Mouse (Mus musculus) intestine, embryonic 14.5 days (tissue): Measurements from ENCODE around the gene Lrch1. TPM values are rescaled to one million over a fixed set of nuclear protein-coding genes. Genes with fewer than 3 reads are reported as not detected.

ENCODE experiments used
- ATAC-seq: fragments of 200-750 bp; cut with Nextera tagmentation; replicated peaks from 2 replicates; pipeline ENCODE4 v1.8.0; 2017; ENCODE audit warnings: low read depth, moderate number of reproducible peaks, moderate TSS enrichment, moderate library complexity; ENCODE audit not compliant: low FRiP score, low TSS enrichment
- DNase-seq: peaks from one replicate; pipeline ENCODE4 v3.0.0-alpha.2; 2018; ENCODE audit warnings: low spot score
- H3K27ac ChIP-seq: fragments of 300-500 bp; sonication (generic); 2 replicates; pipeline ENCODE4 v1.5.1; 2014; ENCODE audit warnings: low read depth, mild to moderate bottlenecking, control low read depth
- H3K27me3 ChIP-seq: fragments of 300-500 bp; sonication (generic); replicated peaks from 2 replicates; pipeline ENCODE4 v1.6.1; 2014; ENCODE audit warnings: low read length, control low read depth; ENCODE audit not compliant: control insufficient read depth, insufficient read depth
- H3K36me3 ChIP-seq: fragments of 300-500 bp; sonication (generic); 2 replicates; pipeline ENCODE4 v1.6.1; 2014; ENCODE audit warnings: low read length, control low read depth; ENCODE audit not compliant: control insufficient read depth, insufficient read depth
- H3K4me1 ChIP-seq: fragments of 300-500 bp; sonication (generic); replicated peaks from 2 replicates; pipeline ENCODE4 v1.6.1; 2014; ENCODE audit warnings: low read length, control low read depth, mixed read lengths; ENCODE audit not compliant: control insufficient read depth, insufficient read depth
- H3K4me2 ChIP-seq: fragments of 300-500 bp; sonication (generic); 2 replicates; pipeline ENCODE4 v1.6.1; 2014; ENCODE audit warnings: low read length
- H3K4me3 ChIP-seq: fragments of 300-500 bp; sonication (generic); 2 replicates; pipeline ENCODE4 v1.5.1; 2014; ENCODE audit warnings: low read depth, low read length, control low read depth, mixed read lengths
- H3K9ac ChIP-seq: fragments of 300-500 bp; sonication (generic); 2 replicates; pipeline ENCODE4 v1.6.1; 2014; ENCODE audit warnings: mild to moderate bottlenecking, low read length
- H3K9me3 ChIP-seq: fragments of 300-500 bp; sonication (generic); 2 replicates; pipeline ENCODE4 v1.6.1; 2016; ENCODE audit warnings: low read length, control low read depth; ENCODE audit not compliant: control insufficient read depth
- WGBS: fragments of 180-500 bp; shearing (Covaris S2); extraction: QIAGEN DNeasy Blood & Tissue Kit; methylation state at CpG from one replicate; pipeline ENCODE4 v1.1.7; 2014; 5-methylcytosine and 5-hydroxymethylcytosine counted together
- polyA plus RNA-seq: library from polyadenylated mRNA; unstranded; fragments of >200 nt; fragmentation: Nextera tagmentation; extraction: Ambion mirVana; gene quantifications from 2 replicates; pipeline ENCODE4 v1.2.1, GENCODE M21; 2014

Gene Lrch1
- polyA plus RNA-seq, 1 experiment from 2014 or later: 12.6 TPM

GRCm38 (mm10) chr14:74852965-74853758 lies 94.5 kb downstream of the Lrch1 start:
- DNase-seq (no peak), ATAC-seq (no peak)

DNA sequence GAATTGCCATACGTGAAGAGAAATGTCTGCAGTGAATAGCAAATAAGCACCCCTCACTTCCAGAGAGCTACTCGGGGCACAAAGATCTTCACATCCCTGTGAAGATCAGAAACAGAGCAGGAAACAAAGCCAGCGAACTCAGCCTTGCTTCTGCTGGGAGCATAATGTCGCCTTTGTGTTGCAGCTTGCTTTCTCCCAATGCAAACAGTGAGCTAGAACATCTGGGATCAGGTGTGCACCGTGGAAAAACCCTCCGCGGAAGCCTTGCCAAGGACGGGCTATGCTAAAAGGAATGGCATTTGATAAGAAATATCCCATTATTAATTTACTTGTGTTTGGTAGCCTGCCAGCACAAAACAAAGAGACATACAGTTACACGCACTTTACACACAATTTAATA lies 95.8 kb downstream of the Lrch1 start:
- 46% methylated on average over 9 of the region's 9 CpGs for WGBS
- Histone ChIP-seq H3K27ac (peak overlapping the region; percentile 43; the same call in 1 of the 2 replicates), H3K9me3 (no peaks in the 10 kb centered on the region), H3K4me1 (peaks cover 42% of the 10 kb centered on the region), H3K36me3 (peaks cover 2% of the 10 kb centered on the region; the same call in 1 of the 2 replicates), H3K4me2 (no peak overlapping the region), H3K27me3 (no peaks in the 10 kb centered on the region), H3K9ac (no peak overlapping the region), H3K4me3 (no peak overlapping the region)
- DNase-seq: no peak
- no peak for ATAC-seq

More at GRCm38 (mm10) chr14:74852965-74853758, 94.5 kb downstream of the Lrch1 start:
- no peaks in the 10 kb centered on the region for H3K27me3 ChIP-seq
- no peaks in the 10 kb centered on the region for H3K9me3 ChIP-seq
- no peak overlapping the region for H3K4me3 ChIP-seq
- peaks cover 35% of the 10 kb centered on the region for H3K4me1 ChIP-seq
- peak overlapping the region; percentile 76 for H3K27ac ChIP-seq
- 24% methylated on average over 16 of the region's 16 CpGs for WGBS
- peaks cover 8% of the 10 kb centered on the region; the same call in 1 of the 2 replicates for H3K36me3 ChIP-seq
- H3K9ac ChIP-seq: no peak overlapping the region
- H3K4me2 ChIP-seq: peak overlapping the region; percentile 20; the same call in 1 of the 2 replicates

DNA sequence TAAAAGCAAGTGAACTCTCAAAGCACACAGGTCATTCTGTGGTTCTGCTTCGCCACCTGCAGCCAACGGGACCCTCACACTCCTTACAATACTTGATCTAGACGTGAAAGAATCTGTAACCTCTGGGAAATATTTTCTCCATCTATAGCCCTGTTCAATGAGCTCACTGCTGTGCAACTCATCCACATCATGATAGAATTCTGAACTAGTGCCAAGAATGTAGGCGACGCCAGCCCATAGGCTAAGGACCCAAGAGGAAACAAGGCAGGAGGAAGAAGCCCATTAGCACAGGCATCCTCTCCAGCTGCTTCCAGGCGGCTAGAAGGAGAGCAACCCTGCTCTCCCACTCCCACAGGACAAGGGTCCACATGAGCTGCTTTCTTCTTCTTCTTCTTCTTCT lies 98.7 kb downstream of the Lrch1 start:
- H3K9ac ChIP-seq: no peak overlapping the region
- H3K4me1 ChIP-seq: peaks cover 51% of the 10 kb centered on the region
- H3K36me3 ChIP-seq: no peaks in the 10 kb centered on the region
- ATAC-seq (no peak), DNase-seq (no peak)
- H3K4me3 ChIP-seq: no peak overlapping the region
- no peaks in the 10 kb centered on the region for H3K9me3 ChIP-seq
- 55% methylated on average over 6 of the region's 6 CpGs for WGBS
- no peaks in the 10 kb centered on the region for H3K27me3 ChIP-seq
- peak overlapping the region; percentile 20; the same call in 1 of the 2 replicates for H3K27ac ChIP-seq
- no peak overlapping the region for H3K4me2 ChIP-seq

- Histone ChIP-seq H3K9ac (no peak overlapping the region), H3K27ac (no peak overlapping the region; the same call in 1 of the 2 replicates), H3K4me2 (no peak overlapping the region), H3K36me3 (no peaks in the 10 kb centered on the region), H3K9me3 (no peaks in the 10 kb centered on the region), H3K4me1 (peaks cover 43% of the 10 kb centered on the region), H3K27me3 (no peaks in the 10 kb centered on the region), H3K4me3 (no peak overlapping the region)
- DNase-seq: no peak
- WGBS: 95% methylated on average over 5 of the region's 5 CpGs
- ATAC-seq: no peak
These were observed 99.5 kb downstream of the Lrch1 start for GRCm38 (mm10) chr14:74848224-74848623.

DNA sequence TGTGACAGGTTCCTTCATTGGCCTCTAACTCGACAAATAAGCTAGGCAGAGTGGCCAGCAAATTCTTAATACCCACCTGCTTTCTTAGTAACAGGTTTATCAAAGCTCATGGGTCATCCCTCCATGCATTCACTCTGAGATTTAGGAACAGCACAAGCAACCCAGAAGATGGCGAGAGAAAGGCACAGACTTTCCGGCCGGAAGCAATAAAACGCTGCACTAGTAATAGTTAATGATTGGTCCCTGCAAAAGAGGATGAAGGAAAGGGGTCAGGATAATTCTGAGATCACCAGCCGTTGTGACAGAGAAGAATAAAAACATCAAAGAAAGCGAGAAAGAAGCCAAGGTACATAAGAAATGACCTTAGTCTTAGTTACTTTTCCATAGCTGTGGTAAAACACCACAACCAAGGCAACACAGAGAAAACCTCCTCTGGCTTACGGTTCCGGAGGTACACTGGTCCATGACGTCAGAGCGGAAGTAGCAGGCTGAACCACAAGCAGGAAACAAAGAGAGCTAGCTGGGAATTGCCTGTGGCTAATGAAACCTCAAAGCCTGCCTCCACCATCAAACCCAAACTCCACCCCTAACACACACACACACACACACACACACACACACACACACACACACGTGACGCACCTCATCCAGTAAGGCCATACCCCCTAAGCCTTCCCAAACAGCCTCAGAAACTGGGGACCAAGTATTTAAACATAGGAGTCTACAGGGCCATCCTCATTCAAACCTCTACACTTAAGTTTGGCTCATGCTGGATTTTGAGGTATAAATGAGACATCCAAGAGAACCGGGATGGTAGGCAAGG lies 100.2 kb downstream of the Lrch1 start:
- H3K27me3 ChIP-seq: no peaks in the 10 kb centered on the region
- ATAC-seq (no peak), DNase-seq (no peak)
- H3K4me1 ChIP-seq: peaks cover 36% of the 10 kb centered on the region
- WGBS: 64% methylated on average over 14 of the region's 14 CpGs
- H3K36me3 ChIP-seq: no peaks in the 10 kb centered on the region
- H3K9ac ChIP-seq: no peak overlapping the region
- no peak overlapping the region for H3K4me2 ChIP-seq
- H3K9me3 ChIP-seq: no peaks in the 10 kb centered on the region
- H3K27ac ChIP-seq: peak overlapping the region; percentile 74; the same call in 1 of the 2 replicates
- H3K4me3 ChIP-seq: no peak overlapping the region

DNA sequence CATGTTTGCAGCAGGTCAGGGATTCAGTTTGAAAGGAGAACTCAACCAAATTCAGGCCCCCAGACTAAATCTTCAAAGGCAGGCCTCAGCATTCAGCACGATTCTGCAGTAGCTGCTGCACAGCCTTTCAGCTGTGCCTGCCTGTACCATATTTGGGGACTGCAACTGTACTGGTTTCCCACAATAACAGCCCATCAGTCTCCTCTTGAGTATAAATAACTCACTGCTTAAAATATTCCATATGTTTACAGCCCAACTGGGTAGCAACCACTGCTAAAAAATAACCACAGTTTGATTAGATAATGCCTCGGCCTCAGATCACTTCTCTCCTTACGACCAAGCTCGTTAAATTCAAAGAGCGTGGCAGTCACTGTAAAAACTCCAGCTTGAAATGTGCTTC lies 101.0 kb downstream of the Lrch1 start:
- Histone ChIP-seq H3K36me3 (no peaks in the 10 kb centered on the region), H3K9me3 (no peaks in the 10 kb centered on the region), H3K27me3 (no peaks in the 10 kb centered on the region), H3K4me3 (no peak overlapping the region), H3K4me2 (no peak overlapping the region), H3K9ac (no peak overlapping the region), H3K27ac (peak overlapping the region; percentile 74), H3K4me1 (peaks cover 27% of the 10 kb centered on the region)
- DNase-seq (no peak), ATAC-seq (no peak)
- WGBS: 42% methylated on average over 5 of the region's 5 CpGs

- Histone ChIP-seq H3K4me1 (peaks cover 30% of the 10 kb centered on the region), H3K4me3 (no peak overlapping the region), H3K27ac (no peak overlapping the region), H3K9me3 (no peaks in the 10 kb centered on the region), H3K27me3 (no peaks in the 10 kb centered on the region), H3K4me2 (no peak overlapping the region), H3K9ac (no peak overlapping the region), H3K36me3 (no peaks in the 10 kb centered on the region)
- DNase-seq (no peak), ATAC-seq (no peak)
- WGBS: 40% methylated on average over 2 of the region's 2 CpGs
These were observed 101.9 kb downstream of the Lrch1 start for GRCm38 (mm10) chr14:74845661-74846274.

DNA sequence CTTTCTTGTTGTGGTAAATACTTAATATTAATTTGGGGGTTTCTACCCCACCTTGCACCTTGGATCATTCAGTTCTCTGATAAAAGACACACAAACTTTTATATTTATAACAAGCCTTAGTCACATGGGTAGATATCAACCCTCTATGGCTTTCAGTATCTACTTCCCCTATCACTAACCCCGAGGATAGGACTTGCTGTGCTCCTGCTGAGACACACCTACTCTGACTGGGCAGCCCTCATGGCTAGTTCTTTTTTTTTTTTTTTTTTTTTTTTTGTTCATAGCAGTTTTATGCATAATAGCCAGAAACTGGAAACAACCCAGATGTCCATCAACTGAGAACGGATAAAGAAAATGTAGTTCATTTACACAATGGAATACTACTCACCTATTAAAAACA lies 106.0 kb downstream of the Lrch1 start:
- 74% methylated on average over 2 of the region's 2 CpGs for WGBS
- Histone ChIP-seq H3K36me3 (no peaks in the 10 kb centered on the region), H3K27me3 (no peaks in the 10 kb centered on the region), H3K4me2 (no peak overlapping the region), H3K27ac (no peak overlapping the region), H3K9me3 (no peaks in the 10 kb centered on the region), H3K4me3 (no peak overlapping the region), H3K9ac (no peak overlapping the region), H3K4me1 (peaks cover 13% of the 10 kb centered on the region)
- DNase-seq: no peak
- no peak; the same call in 1 of the 2 replicates for ATAC-seq
